In genomic region chr16:65828141-65828565, GRCm38 (mm10) we compare ENCODE assay signal across 12 mouse cellular contexts. TPM values are rescaled to one million over a fixed set of nuclear protein-coding genes. Genes with fewer than 3 reads are reported as not detected.
DNase-seq lines count a peak whose midpoint lies in the region; ATAC-seq and TF ChIP-seq lines count a peak whose summit lies in the region.
"Had no signal": no experiment of that assay in that cellular context is flagged by ENCODE, and none has a peak within 500 bp of the region (broad histone marks: within the 10 kb centered on the region; RNA-seq: fewer than 3 reads in every experiment).

No protein-coding gene starts in this region.

- no peak for DNase-seq in testis, postnatal 14 days (ENCODE audit: low spot score)
- peak; percentile 25 to 47 for DNase-seq in gastrocnemius, adult 8-10 months (ENCODE audit: low spot score in 2 of 2)
- DNase-seq in heart, postnatal 4 days: peak; percentile 36
- DNase-seq in lung, postnatal 4 days: peak; percentile 31 to 65
- no peak for DNase-seq in layer of hippocampus, adult 9-11 months
- no peak for DNase-seq in left cerebral cortex, postnatal 4 days
- DNase-seq: cerebellum, postnatal 10 days had no signal

- intact Hi-C loops in left cerebral cortex, postnatal 4 days (cut with DNase I): no loop called here

- 85% methylated on average over 9 of the region's 9 CpGs for WGBS in forebrain, embryonic 16.5 days

- ATAC-seq in forebrain, embryonic 16.5 days: no peak
- ATAC-seq: liver, embryonic 12.5 days had no signal

- H3K9ac ChIP-seq in forebrain, embryonic 16.5 days (replicated peaks; ENCODE audit: low read depth, low read length): no peak overlapping the region
- H3K9ac ChIP-seq: liver, embryonic 12.5 days had no signal

- 0 out of 2 replicates have a peak, but pooled peaks cover 2% of the 10 kb centered on the region for H3K9me3 ChIP-seq in forebrain, embryonic 16.5 days (ENCODE audit: control insufficient read depth, low read length)
- H3K9me3 ChIP-seq: liver, embryonic 12.5 days had no signal

- no peak for TF ChIP-seq CTCF in testis, adult 2 months (IDR thresholded peaks at IDR 0.05; ENCODE audit: control insufficient read depth, insufficient read depth, insufficient replicate concordance, low read depth, low read length)

- H3K4me1 ChIP-seq in testis, adult 2 months (ENCODE audit: control insufficient read depth, insufficient read depth, low read length): no peaks in the 10 kb centered on the region; the same call in 1 of the 2 replicates
- no peaks in the 10 kb centered on the region for H3K4me1 ChIP-seq in forebrain, embryonic 16.5 days (replicated peaks; ENCODE audit: control insufficient read depth, insufficient read depth, low read length)
- H3K4me1 ChIP-seq: liver, embryonic 12.5 days had no signal

- H3K4me3 ChIP-seq in testis, adult 2 months (ENCODE audit: control insufficient read depth, low read depth, low read length): peak overlapping the region; percentile 81
- H3K4me3 ChIP-seq in forebrain, embryonic 16.5 days (replicated peaks; ENCODE audit: low read length): no peak overlapping the region
- H3K4me3 ChIP-seq: erythroblast, embryonic 14.5 days; liver, embryonic 12.5 days had no signal

- H3K27ac ChIP-seq in testis, adult 2 months (ENCODE audit: control insufficient read depth, insufficient read depth, low read depth, low read length): peak overlapping the region; percentile 77
- no peak overlapping the region for H3K27ac ChIP-seq in forebrain, embryonic 16.5 days (ENCODE audit: low read length)
- H3K27ac ChIP-seq: liver, embryonic 12.5 days had no signal

- no peaks in the 10 kb centered on the region for H3K36me3 ChIP-seq in testis, adult 2 months (ENCODE audit: control insufficient read depth, insufficient read depth, low read length)
- H3K36me3 ChIP-seq in forebrain, embryonic 16.5 days (ENCODE audit: control insufficient read depth, insufficient read depth): no peaks in the 10 kb centered on the region
- H3K36me3 ChIP-seq: liver, embryonic 12.5 days had no signal

- H3K4me2 ChIP-seq in forebrain, embryonic 16.5 days (ENCODE audit: low read length): no peak overlapping the region
- H3K4me2 ChIP-seq: liver, embryonic 12.5 days; midbrain, embryonic 11.5 days had no signal

- no peak for TF ChIP-seq POLR2A in testis, adult 2 months (IDR thresholded peaks at IDR 0.05; ENCODE audit: control insufficient read depth, low read depth, low read length)

- no peaks in the 10 kb centered on the region for H3K27me3 ChIP-seq in testis, adult 2 months (ENCODE audit: control insufficient read depth, insufficient read depth, low read length)
- no peaks in the 10 kb centered on the region for H3K27me3 ChIP-seq in forebrain, embryonic 16.5 days (replicated peaks; ENCODE audit: control insufficient read depth, insufficient read depth, low read length)
- H3K27me3 ChIP-seq: liver, embryonic 12.5 days had no signal

RNA-seq across cellular contexts. Expression of gene Vgll3, which starts 13.1 kb away (rescaled TPM):
- 15.3 and 16.9 TPM in 2 replicates for polyA plus RNA-seq in testis, adult 2 months (2012; rRNA removed)
- 1 to 10 TPM; 4.6 to 7.1 (median 4.9) TPM for total RNA-seq in gastrocnemius, adult 8-10 months (2022)
- 1 to 10 TPM; 3.7 to 4.3 TPM for total RNA-seq in heart, postnatal 4 days (2021)
- polyA plus RNA-seq in forebrain, embryonic 16.5 days (2015; fragmentation: Nextera tagmentation; extraction: Ambion mirVana): 0.38 and 0.52 TPM in 2 replicates
- 1 to 10 TPM; 2.0 to 2.9 TPM for total RNA-seq in left cerebral cortex, postnatal 4 days (2021)
- polyA plus RNA-seq: erythroblast, embryonic 14.5 days had no signal

Comparison
In these comparisons a context has a peak if more than half of its experiments do, and no peak if none do; other contexts are left out.
1. DNase-seq: peak in gastrocnemius, adult 8-10 months (2 of 2), heart, postnatal 4 days (single experiment) and lung, postnatal 4 days (2 of 2); none in testis, postnatal 14 days (single experiment), layer of hippocampus, adult 9-11 months (single experiment) and left cerebral cortex, postnatal 4 days (single experiment).